Mouse (Mus musculus) c-Kit-negative CD71-positive TER-119-positive erythroid progenitor cells, embryonic 14.5 days (primary cell): ENCODE results near the gene Hesx1.

Experiments used
- DNase-seq: peaks from one replicate; pipeline ENCODE4 v3.0.0-alpha.2; 2013; ENCODE audit warnings: low read depth, low spot score

The Hesx1 gene

GRCm38 (mm10) chr14:27013658-27014057 is 19.4 kb downstream of the Hesx1 start:
- DNase-seq: no peak

GRCm38 (mm10) chr14:27017936-27018335 is 23.7 kb downstream of the Hesx1 start:
- no peak for DNase-seq

GRCm38 (mm10) chr14:27019850-27020249 is 25.6 kb downstream of the Hesx1 start:
- DNase-seq: no peak

GRCm38 (mm10) chr14:27022876-27023275 is 28.7 kb downstream of the Hesx1 start:
- DNase-seq: no peak

GRCm38 (mm10) chr14:27024664-27025063 is 30.4 kb downstream of the Hesx1 start:
- DNase-seq: no peak

GRCm38 (mm10) chr14:27029771-27030173 is 35.6 kb downstream of the Hesx1 start:
- DNase-seq: peak; percentile 9

GRCm38 (mm10) chr14:27031142-27031541 is 36.9 kb downstream of the Hesx1 start:
- peak; percentile 25 for DNase-seq

GRCm38 (mm10) chr14:27037513-27037912 is 43.3 kb downstream of the Hesx1 start:
- DNase-seq: no peak

GRCm38 (mm10) chr14:27038783-27039182 is 44.6 kb downstream of the Hesx1 start, which contains the start of gene Il17rd:
Gene Il17rd, plus strand, starts transcription at chr14:27038941.
- no peak for DNase-seq

- DNase-seq: no peak
These were observed 45.3 kb downstream of the Hesx1 start for GRCm38 (mm10) chr14:27039281-27040248.

- DNase-seq: no peak
These were observed 46.2 kb downstream of the Hesx1 start for GRCm38 (mm10) chr14:27040451-27040850.

GRCm38 (mm10) chr14:27042280-27042983 is 48.2 kb downstream of the Hesx1 start:
- DNase-seq: no peak

- DNase-seq: no peak
These were observed 49.2 kb downstream of the Hesx1 start for GRCm38 (mm10) chr14:27043416-27043815.

GRCm38 (mm10) chr14:27044221-27044966 is 50.2 kb downstream of the Hesx1 start:
- DNase-seq: no peak

GRCm38 (mm10) chr14:27044967-27045361 is 50.7 kb downstream of the Hesx1 start:
- DNase-seq: no peak

GRCm38 (mm10) chr14:27048231-27048956 is 54.2 kb downstream of the Hesx1 start:
- no peak for DNase-seq

- no peak for DNase-seq
These were observed 55.8 kb downstream of the Hesx1 start for GRCm38 (mm10) chr14:27050043-27050442.

- DNase-seq: no peak
These were observed 56.6 kb downstream of the Hesx1 start for GRCm38 (mm10) chr14:27050560-27051510.

- DNase-seq: no peak
These were observed 57.3 kb downstream of the Hesx1 start for GRCm38 (mm10) chr14:27051511-27051895.
